Mouse (Mus musculus) lung, adult 2 months (tissue): ENCODE data around the gene Fstl4. TPM values are rescaled to one million over a fixed set of nuclear protein-coding genes. Genes with fewer than 3 reads are reported as not detected.

Experiments used
- DNase-seq: peaks from one replicate; pipeline ENCODE4 v3.0.0; 2022
- H3K4me1 ChIP-seq: fragments of 200-500 bp; 2 replicates; pipeline ENCODE4 v1.6.1; 2011; ENCODE audit warnings: low read length; ENCODE audit not compliant: control insufficient read depth, insufficient read depth
- H3K4me3 ChIP-seq: fragments of 200-500 bp; replicated peaks from 2 replicates; pipeline ENCODE3; 2011; ENCODE audit warnings: low read depth, mild to moderate bottlenecking, control low read depth, low read length; ENCODE audit errors: extremely low read depth
- CTCF ChIP-seq: fragments of 200-500 bp; IDR thresholded peaks from 2 replicates; pipeline ENCODE4 v1.5.1; 2011; ENCODE audit warnings: mild to moderate bottlenecking, low read length, control low read depth; ENCODE audit not compliant: insufficient read depth
- POLR2A ChIP-seq: fragments of 200-500 bp; IDR thresholded peaks from 2 replicates; pipeline ENCODE4 v1.6.1; 2011; ENCODE audit warnings: low read depth, mild to moderate bottlenecking, control low read depth, low read length, borderline replicate concordance; ENCODE audit errors: extremely low read depth
- WGBS: fragments of 180-500 bp; shearing (Covaris S2); methylation state at CpG from one replicate; pipeline ENCODE4 v1.1.7; 2018; 5-methylcytosine and 5-hydroxymethylcytosine counted together
- polyA plus RNA-seq: library from polyadenylated mRNA; depleted of rRNA; stranded (reverse); fragments of >200 nt; gene quantifications from 2 replicates; pipeline ENCODE4 v1.2.3, GENCODE M21; 2012; rRNA removed

Gene Fstl4
- 0.51 and 0.56 TPM in 2 replicates for polyA plus RNA-seq

DNA sequence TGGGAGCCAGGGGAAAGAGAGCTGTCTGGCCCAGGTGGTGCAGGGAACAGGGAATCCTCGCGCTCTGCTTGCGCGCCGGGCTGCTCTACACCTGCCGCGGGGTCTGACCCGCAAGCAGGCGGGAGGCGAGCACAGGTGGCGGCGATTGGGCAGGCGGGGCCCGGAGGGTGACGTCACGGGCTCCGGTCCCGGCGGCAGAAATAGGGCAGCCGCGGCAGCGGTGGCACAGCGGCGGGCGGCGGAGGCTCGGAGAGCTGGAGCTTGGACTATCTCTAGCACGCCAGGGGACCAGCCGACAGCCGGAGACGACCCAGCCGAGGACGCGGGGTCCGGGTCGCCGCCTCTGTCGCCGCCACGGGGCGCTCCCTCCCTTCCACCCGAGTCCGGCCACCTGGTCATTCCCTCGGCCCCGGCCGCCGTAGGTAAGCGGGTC, at the start of gene Fstl4:
Gene Fstl4 (plus strand): TSS at position 174 of the 433 bp plus-strand sequence.
- TF ChIP-seq POLR2A (no peak), CTCF (no peak)
- under 1% methylated on average over 48 of the region's 48 CpGs for WGBS
- H3K4me3 ChIP-seq: peak within 1 kb of the TSS; percentile 39
- DNase-seq: peak; percentile 53
- no peaks in the 10 kb centered on the region for H3K4me1 ChIP-seq

DNA sequence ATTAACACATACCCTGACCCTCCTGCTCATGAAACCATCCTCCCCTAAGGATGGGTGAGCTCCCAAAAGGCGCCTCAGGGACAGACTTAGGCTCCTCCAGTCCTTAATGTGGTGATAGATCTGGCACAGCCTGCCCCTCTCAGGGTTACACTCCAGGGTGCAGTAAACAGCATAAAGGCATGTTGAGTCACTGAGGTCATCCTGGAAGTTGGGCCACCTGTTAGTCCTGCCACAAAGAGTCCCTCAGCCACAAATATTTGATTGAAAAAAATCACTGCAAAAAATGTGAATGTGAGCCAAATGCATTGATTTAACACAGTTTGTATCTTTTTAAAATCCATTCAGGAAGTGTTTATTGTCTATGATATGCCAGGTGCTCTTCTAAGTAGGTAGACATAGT, 45.9 kb upstream of the Fstl4 start:
- no peak for DNase-seq
- no peak for TF ChIP-seq POLR2A
- no peak for TF ChIP-seq CTCF
- H3K4me3 ChIP-seq: no peak overlapping the region
- WGBS: 72% methylated on average over 1 of the region's 1 CpGs
- H3K4me1 ChIP-seq: no peaks in the 10 kb centered on the region

DNA sequence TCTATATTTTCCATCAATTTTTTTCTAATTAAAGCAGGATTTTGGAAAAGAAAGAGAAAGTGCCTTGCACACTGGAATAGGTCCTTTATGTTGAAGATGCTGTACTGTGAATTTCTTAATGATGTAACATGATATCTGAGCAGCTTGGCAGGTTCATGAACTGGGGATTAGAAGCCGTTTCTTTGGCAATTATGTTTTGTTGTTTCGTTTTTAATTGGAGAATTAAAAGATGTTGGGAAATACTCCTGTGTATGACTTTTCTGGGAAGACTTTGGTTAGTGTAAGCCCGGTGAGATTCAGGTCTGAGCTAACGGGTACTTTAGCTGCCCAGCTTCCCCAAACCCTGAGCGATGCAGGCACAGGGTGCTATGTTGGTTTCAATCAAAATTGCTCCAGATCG, 43.3 kb upstream of the Fstl4 start:
- DNase-seq: no peak
- Histone ChIP-seq H3K4me3 (no peak overlapping the region), H3K4me1 (no peaks in the 10 kb centered on the region)
- no peak for TF ChIP-seq CTCF
- TF ChIP-seq POLR2A: no peak
- 64% methylated on average over 6 of the region's 6 CpGs for WGBS

DNA sequence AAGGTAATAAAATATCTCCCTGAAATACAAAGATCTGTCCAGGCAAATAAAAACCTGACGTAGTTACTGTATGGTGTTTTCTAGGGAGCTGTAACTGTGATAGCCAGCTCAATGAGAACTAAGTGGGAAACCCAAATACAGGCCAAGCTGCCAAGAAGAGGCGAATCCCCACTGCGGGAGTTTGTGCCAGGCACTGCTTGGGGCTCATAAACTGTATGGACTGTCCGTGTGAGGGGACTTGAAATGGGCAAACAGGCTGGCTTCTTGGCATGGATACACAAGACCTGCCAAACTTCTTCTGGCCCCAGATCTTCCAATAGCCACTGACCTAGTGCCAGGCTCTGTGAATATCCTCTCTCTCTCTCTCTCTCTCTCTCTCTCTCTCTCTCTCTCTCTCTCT, 41.7 kb upstream of the Fstl4 start:
- no peak for DNase-seq
- WGBS: 82% methylated on average over 4 of the region's 4 CpGs
- TF ChIP-seq POLR2A (no peak), CTCF (no peak)
- H3K4me1 ChIP-seq: no peaks in the 10 kb centered on the region
- H3K4me3 ChIP-seq: no peak overlapping the region

DNA sequence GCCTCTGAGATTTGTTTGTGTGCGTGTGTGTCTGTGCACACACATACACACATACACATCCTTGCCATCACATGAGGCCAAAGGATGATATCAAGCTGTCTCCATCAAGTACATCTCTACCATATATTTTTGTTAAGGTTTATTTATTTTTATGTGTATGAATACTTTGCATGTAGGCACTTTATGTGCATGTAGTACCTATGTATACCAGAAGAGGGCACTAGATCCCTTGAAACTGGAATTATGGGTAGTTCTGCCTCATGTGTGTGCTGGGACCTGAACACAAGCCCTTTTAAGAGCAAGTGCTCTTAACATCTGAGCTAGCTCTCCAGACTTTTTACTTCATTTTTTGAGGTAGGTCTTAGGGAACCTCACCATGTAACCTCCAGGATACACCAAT, 38.4 kb upstream of the Fstl4 start:
- 96% methylated on average over 1 of the region's 1 CpGs for WGBS
- TF ChIP-seq CTCF (no peak), POLR2A (no peak)
- DNase-seq: no peak
- Histone ChIP-seq H3K4me3 (no peak overlapping the region), H3K4me1 (no peaks in the 10 kb centered on the region)

DNA sequence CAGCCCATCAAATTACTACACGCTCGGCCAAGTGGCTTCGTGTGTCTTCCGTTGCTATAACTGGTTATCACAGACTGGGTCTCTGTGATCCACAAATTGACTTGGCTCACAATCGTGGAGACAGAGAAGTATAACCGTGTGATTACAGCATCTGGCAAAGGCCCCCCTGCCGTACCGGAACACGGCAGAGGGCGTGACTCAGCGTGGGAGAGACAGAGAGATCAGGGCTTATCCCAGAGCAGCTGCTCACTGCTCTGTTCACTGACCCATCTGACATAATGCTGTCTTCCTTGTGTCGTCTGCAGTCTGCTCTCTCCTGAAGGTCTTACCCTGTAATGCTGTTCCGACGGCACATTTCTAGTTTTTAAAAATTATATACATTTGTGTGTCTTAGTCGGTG, 36.0 kb upstream of the Fstl4 start:
- WGBS: 77% methylated on average over 15 of the region's 15 CpGs
- H3K4me3 ChIP-seq: no peak overlapping the region
- no peak for TF ChIP-seq POLR2A
- no peaks in the 10 kb centered on the region for H3K4me1 ChIP-seq
- DNase-seq: no peak

DNA sequence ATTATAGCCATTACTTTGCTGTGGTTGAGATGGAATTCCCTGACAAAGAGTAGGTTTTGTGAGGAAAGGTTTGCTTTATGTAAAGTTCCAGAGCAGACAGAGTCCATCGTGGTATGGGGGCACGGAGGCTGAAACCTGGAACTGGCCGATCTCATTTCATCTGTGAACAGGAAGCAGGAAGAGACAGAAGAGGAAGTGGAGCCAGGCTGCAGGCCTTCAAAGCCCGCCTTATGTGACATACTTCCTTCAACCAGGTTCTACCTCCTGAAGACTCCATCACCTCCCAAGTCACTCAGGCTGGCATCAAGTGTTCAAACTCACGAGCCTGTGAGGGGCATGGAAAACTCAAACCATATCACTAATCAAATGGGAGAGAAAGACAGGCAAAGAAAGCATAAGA, 34.5 kb upstream of the Fstl4 start:
- WGBS: 65% methylated on average over 5 of the region's 5 CpGs
- H3K4me1 ChIP-seq: no peaks in the 10 kb centered on the region
- no peak for DNase-seq
- H3K4me3 ChIP-seq: no peak overlapping the region
- TF ChIP-seq POLR2A (no peak), CTCF (no peak)

DNA sequence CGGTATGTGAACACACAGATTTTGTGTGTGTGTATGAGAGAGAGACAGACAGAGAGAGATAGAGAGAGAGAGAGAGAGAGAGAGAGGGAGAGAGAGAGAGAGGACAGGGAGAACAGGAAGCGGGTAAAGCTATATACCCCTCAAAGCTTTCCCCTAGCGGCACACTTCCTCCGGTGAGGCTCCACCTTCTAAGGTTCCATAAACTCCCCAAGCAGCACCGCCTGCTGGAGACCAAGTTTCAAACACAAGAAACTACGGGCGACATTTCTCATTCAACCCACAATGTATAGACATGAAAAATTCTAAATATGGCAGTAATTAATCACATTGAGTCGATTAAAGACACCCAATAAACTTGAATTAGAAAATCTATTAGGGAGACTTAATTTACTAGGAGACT, 32.5 kb upstream of the Fstl4 start:
- TF ChIP-seq CTCF (no peak), POLR2A (no peak)
- no peak for DNase-seq
- Histone ChIP-seq H3K4me1 (no peaks in the 10 kb centered on the region), H3K4me3 (no peak overlapping the region)
- 46% methylated on average over 8 of the region's 8 CpGs for WGBS

DNA sequence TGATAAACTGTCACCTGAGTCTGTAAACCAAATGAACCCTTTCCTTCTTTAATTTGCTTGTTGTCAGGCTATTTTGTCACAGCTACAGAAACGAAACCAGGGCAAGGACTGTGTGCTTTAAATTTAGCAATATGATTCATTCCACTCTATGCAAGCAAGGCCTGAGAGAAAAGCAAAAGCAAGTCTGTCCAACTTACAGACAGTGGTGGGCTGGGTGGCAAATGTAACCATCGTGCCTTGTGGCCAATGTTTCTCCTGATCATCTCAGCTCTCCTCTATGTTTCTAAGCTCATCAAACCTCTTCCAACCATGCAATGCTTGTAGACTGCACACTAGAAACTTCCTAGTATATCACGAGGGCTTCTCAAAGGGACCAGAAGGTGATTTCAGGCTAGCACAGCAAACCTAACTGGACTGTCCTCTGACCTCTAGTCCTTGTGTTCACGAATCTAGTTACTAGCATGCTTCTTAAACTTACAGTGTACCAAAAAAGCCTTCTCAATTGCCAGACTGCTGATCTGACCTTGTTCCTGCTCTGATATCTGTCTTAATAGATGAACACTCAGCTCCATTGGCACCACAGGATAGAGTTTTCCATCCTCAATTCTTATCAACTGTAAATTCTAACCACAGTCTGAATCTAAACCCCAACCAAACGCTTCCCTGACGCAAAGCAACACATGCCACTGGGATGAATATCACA, 29.8 kb upstream of the Fstl4 start:
- H3K4me1 ChIP-seq: no peaks in the 10 kb centered on the region
- no peak overlapping the region for H3K4me3 ChIP-seq
- DNase-seq: no peak
- 77% methylated on average over 6 of the region's 6 CpGs for WGBS
- TF ChIP-seq CTCF (no peak), POLR2A (no peak)

DNA sequence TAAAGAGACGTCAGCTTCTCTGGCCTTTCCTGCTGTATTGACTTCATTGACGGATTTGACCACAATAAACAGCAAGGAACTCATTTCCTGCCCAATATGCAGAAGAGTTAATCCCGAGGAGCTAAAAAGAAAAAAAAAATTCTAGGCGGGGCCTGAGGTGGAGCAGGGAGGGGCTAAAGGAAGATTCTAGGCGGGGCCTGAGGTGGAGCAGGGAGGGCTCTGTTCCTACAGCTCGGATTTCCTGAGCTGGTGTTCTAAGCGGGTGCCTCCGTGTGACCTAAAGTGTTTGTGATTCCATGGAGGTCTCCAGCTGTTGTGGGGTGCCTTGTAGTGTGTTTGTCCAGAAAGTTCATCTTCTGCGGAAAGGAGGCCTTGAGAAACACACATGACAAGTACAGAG, 25.2 kb upstream of the Fstl4 start:
- no peak overlapping the region for H3K4me3 ChIP-seq
- no peak for DNase-seq
- H3K4me1 ChIP-seq: no peaks in the 10 kb centered on the region
- TF ChIP-seq CTCF (no peak), POLR2A (no peak)
- WGBS: 12% methylated on average over 9 of the region's 9 CpGs

DNA sequence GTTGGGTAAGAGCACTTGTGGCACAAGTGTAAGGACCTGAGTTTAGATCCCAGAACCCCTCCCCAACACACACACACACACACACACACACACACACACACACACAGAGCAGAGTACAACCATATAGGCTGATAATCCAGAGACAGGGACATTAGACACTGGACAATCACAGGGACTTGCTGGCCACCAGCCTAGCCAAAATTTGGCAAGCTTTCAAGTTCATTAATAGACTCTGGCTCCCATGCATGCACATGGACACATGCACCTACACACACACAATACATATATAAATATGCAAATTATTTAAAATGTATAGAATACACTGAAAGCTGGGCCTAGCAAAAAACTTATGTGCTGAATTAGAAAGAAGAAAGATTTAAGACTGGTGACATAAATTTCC, 24.0 kb upstream of the Fstl4 start:
- TF ChIP-seq CTCF (no peak), POLR2A (no peak)
- no peaks in the 10 kb centered on the region for H3K4me1 ChIP-seq
- H3K4me3 ChIP-seq: no peak overlapping the region
- DNase-seq: no peak
